Mouse (Mus musculus) lung, postnatal 4 days (tissue): ENCODE measurements around the gene Polh.
A peak's percentile ranks its signal among the peaks of the same experiment; 100 is the strongest.

Experiments
- DNase-seq, 2 experiments: peaks; one replicate each; pipeline ENCODE4 v3.0.0; 2021

Gene Polh

DNA sequence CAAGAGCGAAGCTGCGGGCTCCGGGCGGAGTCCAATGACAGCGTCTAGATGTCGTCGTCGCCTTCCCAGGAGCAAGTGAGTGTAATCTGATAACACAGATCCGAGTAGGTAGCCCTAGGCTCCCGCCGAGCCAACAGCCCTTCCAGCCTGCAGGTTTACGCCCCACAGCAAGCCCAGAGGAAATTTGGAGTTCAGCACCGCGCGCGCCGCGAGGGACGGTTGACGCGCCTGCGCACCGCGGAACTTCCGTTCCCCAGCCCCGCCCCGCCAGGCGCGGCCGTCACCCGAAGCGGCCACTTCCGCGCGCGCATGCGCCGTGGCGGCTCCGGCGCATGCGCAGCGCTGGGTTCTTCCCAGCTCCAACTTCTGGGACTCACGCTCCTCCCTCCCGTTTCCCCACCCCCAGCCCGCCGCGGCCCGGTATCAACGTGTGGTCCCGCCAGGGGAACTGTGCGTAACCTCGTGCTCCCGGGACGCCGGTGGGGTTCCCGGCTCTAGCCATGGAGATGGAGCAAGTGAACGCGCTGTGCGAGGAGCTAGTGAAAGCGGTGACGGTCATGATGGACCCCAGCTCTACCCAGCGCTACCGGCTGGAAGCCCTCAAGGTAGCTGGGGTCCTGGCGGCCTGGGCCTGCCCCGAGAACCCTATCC, at the start of gene Polh, which contains the start of gene Xpo5:
Polh (minus strand) TSS at position 225 of the 651 bp plus-strand sequence.
Xpo5 (plus strand) TSS at position 362 of the 651 bp plus-strand sequence.
- DNase-seq = peak; percentile 95 to 97

DNA sequence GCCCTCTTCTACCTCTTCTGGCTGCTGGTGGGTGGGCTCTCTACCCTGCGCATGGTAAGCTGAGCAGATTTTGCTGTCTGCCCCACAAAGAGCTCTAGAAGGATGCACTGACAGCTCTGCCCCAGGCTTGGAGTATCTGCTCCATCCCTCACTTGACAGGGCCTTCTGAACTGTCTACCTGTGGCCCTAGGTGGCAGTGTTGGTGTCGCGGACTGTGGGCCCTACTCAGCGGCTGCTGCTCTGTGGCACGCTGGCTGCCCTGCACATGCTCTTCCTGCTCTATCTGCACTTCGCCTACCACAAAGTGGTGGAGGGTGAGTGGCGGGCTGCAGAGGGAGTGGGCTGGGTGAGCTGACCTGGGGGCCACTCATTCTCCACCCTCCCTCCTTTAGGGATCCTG, 48.7 kb upstream of the Polh start:
- DNase-seq = no peak

DNA sequence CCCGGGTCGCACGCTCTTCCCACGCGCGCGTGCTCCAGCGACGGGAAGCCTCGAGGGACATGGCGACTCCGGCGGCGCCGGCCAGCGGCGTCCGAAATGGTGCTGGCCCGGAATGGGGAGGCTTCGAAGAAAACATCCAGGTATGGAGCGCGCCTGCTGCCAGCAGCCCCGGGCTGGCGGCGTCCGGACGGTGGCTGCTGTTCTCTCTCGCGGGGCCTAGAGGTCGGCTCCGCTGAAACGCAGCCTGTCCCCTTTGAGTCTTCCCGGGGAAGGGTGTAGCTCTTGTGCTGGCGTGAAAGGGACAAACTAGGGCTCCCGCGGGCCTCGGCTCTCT, 45.7 kb upstream of the Polh start:
- DNase-seq = no peak

DNA sequence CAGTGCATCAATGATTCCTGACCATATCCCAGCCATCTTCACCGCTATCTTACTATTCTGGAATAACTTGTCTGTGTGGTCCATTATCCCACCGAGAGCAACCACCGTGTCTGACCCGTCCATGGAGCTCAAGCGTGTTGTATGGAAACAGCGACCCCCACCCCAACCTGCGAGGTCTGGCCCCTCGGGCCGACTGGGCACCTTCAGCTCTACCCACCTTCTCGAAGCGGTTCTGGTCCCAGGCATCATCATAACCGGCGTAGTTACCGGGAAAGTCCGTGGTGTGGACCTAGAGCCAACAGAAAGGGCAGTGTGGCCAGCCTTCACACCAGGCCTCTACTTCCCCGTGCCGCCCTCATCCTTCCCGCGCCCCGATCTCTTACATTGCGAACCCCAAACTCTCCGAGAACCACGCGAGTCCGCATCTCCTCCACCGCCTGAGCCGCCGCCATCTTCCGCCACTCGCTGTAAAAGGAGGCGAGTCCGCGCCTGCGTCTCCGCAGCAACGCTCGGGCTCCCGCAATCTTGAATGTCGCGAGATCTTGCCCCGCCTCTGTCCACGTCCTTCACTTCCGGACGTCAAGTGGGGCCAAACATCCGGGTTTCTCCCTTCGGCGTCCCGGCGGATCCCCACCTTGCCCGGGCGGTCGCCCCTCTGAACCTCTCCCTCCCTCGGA, 45.2 kb upstream of the Polh start, which contains the start of the genes Polr1c and Yipf3:
Polr1c (minus strand) TSS at position 543 of the 677 bp plus-strand sequence.
Yipf3 (plus strand) TSS at position 569 of the 677 bp plus-strand sequence.
- peak; percentile 97 for DNase-seq

DNA sequence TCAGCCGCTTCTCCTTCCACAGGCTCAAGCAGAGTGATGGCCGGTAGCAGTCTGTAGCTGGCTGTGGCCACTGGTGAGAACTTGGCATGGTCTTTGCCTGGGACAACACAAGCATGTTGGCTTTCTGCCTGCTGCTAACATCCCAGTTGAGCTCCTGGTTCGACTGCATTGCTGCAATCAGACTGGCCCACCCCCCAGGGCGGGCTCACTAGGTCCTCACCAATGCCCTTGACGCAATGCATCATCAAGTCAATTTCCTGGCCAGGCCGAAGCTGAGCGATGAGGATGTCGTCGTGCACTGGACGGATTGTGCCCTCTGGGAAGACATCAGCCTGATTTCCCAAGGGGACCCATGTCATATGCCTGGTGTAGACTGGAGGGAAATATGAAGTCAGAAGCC, 42.1 kb upstream of the Polh start:
- DNase-seq = peak; percentile 71 to 87

DNA sequence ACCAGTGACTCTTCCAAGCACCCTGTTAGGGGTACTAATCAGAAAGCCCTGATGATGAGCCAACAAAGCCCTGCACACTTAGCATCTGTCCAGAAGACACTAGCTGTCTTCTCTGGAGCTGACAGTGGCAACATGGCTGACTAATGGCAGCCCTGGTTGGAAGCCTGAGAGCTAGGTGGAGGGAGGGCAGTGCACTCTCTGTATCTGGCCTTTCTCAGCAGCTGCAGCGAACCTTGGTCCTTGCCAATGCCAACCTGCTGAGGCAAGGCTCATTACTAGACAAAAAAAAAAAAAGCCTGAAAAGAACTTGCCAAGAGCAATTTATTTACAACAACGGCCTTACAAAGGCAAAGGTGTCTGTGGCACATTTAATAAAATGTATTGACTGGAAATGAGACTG, 41.2 kb upstream of the Polh start:
- DNase-seq = no peak

DNA sequence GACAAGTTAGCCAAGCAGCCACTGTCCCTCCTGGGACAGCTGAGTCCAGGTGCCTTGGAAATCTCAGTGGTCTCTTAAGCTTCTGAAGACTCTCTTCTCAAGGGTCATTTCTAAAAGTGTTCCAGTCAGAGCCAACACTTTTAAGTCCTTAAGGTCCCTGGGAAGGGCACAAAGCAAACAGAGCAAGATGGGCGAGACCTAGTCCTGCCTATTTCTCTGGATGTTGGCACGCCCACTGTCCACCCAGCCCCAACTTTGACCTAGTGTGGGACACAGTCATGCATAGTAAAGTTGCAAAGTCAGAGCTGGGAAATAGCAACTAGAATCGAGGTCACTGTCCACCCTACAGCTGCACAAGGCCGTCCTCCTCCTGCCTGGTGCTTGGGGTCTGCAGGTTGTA, 40.5 kb upstream of the Polh start:
- DNase-seq = peak; percentile 56 to 78

DNA sequence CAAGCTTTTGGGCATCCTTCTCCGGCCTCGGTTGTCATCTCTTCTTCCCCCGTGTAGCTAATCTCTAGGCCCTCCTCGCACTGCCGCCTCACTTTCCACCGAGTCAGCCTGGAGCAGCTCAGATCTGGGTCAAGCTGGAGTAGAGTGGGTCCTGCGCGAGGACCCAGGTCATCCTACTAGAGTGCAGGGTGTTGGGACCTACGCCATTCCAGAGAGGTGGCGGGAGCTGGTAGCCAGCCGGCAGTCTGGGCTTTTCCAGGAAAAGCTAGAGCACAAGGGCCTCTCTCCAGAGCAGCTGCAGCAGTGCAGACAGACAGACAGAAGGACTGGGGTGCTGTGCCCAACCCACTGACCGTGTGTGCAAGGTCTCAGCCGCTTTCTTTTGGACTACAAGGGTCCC, 39.8 kb upstream of the Polh start:
- DNase-seq = peak; percentile 21 to 57

DNA sequence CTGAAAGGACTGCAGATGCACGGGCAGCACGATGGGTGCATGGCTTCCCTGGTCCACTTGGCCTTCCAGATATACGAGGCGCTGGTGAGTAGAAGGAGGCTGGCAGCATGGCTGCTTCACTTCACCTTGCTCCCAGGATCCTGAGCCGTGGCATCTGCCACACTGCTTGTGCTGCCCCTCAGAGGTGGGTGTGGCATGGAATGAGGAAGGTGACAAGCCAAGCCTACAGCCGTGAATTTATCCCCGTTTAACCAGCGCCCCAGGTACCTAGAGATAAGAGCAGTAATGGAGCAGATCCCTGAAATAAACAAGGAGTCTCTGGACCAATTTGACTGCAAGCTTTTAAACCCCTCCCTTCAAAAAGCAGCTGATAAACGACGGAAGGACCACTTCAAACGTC, 39.0 kb upstream of the Polh start:
- DNase-seq = peak in 1 of 2 experiments; percentile 34

DNA sequence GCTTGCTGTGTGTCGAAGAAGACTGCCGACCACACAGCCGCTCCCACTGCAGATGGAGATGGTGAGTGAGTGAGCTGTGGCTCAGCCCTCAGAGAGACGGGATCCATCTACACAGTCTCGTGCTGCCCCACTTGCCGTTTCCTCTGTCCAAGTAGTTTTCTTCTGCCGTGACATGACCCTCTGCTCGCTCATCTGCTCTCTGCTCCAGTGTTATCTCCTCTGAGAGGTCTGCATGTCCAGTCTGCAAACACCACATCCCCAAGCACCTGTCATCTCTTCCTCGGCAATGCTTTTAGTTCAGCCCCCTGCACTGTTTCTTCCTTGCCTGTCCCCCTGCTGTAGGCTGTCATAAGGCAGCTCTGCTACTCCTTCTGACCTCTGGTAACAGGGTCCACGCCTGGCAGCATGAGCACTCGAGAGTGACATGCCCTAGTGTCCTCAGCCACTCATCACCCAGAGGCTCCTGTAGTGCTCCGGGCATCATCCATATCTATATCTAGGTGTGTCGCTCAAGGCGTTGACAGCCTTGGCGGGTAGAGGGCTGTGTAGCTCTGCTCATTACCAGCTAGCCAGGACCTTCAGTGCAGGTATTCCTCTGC, 37.2 kb upstream of the Polh start:
- DNase-seq = no peak

DNA sequence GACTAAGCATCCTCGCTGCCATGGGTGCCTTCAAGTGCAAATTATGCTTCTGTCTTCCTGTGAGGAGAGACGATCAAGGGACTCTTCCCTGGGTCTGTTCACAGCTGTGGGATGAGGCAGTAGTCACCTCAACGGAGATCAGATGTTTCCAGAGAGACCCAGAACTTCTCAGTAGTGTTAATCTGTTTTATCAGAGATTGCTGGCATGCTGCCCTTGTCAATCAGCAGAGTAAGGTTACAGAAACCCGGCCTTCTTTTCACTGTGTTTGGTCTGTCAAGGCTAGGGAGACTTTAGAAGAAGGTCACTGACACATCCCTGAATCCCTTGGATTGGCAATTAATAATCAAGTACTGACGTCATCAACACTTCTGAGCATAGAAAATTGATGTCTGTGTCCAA, 35.0 kb upstream of the Polh start:
- no peak for DNase-seq

DNA sequence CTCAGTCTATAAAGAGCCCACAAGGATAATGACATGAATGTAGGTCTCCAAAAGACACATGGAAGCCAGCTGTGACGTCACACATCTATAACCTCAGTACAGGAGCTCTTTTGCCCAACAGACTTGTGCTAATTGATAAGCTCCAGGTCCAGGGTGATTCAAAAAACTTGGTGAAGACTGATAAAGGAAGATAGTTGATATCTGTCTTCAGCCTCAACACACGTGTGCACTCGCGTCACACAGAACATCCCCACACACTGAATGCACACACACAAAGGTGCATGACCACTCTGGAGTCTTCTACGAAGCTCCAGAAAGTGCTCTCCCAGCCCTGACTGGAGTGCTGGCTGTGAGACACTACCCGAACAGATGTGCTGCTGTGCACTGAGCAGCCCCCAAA, 34.6 kb upstream of the Polh start:
- DNase-seq = no peak

DNA sequence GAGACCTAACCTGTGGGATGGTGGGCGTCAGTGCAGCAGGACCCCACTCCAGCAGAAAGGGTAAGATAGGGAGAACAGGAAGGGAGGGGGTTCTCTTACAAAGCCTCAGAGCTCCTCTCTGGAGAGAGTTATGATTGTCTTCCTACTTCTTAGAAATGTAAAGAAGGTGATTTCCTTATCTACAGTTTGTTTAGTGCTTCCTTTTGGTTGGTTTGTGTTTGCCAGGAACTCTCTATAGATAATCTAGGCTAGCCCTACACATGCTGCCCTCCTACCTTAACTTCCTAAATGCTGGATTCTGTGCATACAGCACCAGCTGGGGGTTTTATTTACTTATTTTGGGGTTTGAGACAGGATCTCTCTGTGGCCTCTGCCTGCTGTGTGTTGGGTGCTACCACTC, 33.6 kb upstream of the Polh start:
- DNase-seq = no peak

DNA sequence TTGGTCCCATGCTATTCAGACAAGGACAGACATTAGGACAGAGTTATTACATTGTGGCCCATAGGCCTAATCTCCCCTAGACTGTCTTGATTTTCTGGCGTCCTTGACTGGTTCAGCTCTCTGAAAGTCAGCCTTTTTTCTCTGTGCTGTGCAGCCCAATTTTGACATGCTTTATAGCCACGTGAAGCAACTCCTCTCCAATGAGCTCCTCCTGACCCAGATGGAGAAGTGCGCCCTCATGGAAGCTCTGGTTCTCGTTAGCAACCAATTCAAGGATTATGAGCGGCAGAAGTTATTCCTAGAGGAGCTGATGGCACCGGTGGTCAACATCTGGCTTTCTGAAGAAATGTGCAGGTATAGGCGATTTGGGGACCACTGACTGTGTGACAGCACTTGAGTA, 25.1 kb upstream of the Polh start:
- DNase-seq = no peak

DNA sequence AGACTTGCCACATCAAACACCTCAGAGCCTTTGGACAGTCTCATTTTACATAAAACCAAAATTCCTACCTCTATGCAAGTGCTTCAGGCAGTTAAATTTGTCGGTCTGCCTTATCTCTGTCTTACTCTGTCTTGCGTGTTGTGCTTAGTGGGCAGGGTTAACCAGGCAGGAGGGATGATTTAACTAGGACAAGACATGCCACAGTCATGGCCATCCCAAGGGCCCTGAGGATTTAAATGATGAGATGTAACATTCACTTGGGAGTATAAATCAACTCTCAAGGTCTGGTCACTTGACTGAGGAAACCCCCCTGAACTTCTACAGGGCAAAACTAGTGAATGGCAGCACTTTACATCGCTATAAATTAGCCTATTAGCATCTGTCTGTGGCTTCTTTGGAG, 19.2 kb upstream of the Polh start:
- no peak for DNase-seq

DNA sequence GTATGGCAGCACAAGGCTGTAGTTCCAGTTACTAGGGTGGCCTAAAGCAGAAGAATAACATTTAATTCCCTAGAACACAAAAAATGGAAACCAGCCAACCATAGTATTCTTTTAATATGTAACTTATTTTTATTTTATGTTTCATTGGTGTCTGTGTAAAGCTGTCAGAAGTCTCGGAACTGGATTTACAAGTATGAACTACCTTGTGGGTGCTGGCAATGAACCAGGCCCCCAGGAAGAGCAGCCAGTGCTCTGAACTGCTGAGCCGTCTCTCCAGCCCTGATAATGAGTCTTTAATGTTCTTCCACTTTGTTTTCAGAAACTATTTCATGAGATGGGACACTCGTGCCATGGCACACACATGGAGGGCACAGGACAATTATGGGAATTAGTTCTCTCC, 8.1 kb upstream of the Polh start:
- DNase-seq = no peak

DNA sequence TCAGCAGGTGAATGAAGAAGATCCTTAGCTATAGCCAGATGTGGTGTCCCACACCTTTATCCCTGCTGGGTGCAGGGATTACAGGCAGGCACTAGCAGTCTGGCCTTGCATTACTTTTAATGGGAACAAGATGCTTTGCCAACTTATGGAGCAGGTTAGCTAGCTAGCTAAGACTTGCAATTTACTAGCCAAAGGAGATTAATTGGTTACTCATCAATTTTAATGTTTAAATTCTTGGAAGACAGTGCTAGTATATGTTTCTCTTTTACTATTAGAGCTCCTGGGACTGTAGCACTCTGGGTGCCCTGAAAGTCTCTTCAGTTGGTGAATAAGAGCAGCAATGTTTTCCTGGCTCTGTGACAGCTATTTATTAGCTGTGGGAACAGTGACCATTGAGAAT, 4.2 kb upstream of the Polh start:
- DNase-seq = no peak

DNA sequence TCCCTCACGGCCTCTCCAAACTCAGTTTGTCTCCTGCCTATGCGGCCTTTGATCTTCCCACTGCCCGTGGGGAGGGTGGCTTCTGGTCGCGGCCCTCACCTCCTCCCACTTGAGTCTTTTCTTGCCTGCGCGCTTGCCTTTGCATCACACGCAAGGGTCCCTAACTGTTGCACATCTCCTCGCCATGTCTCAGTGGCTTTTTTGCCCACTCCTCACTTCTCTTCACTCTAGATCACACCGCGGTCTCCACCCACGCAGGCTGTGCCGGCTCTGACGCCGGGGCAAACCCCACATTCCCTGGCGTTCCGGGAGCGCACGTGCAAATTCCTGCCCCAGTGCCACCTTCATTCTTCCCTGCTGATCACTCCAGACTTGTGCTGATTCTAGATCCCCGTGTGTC, 633 bp upstream of the Polh start:
- DNase-seq = peak in 1 of 2 experiments; percentile 42

DNA sequence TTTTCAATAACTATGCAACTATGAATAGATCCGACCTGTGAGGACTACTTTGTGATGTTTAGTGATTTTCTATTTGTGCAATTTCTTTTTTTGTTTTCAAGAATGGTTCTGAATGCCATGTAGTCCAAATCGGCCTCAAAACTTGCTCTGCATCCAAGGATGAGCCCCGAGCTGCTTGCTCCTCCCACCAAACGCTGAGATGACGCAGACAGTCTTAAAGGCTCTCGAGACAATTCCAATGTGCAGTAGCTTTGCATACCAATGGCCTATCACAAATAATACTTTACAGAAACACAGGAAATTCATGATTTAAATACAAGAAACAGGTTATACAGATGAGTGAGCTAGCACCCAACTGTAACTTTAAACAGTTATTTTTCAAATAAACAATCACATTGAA, 1.3 kb downstream of the Polh start:
- no peak for DNase-seq

DNA sequence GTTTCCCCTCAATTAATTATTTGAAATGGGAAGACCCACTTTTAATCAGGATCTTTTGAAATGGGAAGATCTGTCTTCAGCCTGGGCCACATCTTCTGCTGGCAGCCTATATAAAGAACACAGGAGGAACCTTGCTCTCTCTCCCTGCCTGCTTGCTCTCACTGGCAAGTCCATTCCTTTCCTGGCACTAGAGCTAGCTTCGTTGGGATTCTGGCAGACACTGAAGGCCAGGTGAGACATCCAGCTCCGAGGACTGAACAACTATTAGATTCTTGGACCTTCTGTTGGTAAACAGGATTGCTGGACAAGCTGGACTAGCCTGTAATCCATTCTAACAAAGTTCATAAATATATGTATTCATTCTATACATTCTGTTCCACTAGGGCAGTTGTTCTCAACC, 13.6 kb downstream of the Polh start:
- DNase-seq = no peak

DNA sequence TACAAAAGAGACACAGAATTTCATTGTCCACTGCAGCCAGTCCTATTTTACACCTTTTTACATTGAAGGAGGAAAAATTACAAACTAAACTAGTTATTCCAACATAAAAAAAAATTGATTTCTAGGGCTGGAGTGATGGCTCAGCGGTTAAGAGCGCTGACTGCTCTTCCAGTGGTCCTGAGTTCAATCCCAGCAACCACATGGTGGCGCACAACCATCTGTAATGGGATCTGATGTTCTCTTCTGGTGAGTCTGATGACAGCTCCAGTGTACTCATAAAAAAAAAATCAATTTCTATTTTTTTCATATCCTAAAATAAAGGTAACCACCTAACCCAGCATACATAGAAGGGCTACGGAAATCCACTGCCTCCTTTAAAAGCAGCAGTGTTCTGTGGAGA, 20.2 kb downstream of the Polh start:
- no peak for DNase-seq

DNA sequence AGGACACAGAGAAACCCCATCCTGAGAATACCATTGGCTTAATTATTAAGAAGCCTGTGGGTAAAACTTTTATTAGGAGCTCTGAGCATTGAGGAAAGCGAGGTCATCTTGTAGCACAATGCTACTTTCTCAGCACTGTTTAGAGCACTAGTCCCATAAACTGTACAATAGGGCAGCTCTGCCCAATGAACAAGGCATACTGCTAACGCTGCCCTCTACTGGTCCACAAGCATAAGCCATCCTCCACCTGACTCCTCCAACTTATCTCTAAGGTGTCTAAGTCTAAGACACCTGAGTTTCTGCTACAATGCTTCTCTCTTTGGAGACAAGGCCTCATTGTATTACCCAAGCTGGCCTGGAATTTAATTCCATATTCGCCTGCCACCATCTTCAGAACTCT, 31.9 kb downstream of the Polh start:
- peak in 1 of 2 experiments; percentile 45 for DNase-seq

DNA sequence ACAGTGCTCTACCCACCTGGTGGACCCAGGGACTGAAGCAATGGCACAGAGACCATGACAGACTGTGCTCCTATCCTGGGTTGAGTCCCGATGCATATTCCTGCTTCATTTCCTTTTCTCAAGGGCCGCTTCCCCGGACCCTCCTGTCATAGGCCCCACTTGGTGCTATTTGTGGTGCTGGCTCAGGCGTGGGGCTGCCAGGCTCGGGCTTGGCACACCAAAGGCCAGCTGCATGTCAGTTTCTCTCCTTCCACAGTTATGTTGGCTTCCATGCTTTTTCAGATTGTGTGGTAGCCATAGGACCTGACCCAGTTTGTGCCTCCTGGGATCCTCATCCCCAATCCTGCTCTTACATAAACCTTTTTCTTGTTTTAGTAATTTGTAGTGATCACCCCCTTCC, 33.7 kb downstream of the Polh start:
- DNase-seq = no peak

DNA sequence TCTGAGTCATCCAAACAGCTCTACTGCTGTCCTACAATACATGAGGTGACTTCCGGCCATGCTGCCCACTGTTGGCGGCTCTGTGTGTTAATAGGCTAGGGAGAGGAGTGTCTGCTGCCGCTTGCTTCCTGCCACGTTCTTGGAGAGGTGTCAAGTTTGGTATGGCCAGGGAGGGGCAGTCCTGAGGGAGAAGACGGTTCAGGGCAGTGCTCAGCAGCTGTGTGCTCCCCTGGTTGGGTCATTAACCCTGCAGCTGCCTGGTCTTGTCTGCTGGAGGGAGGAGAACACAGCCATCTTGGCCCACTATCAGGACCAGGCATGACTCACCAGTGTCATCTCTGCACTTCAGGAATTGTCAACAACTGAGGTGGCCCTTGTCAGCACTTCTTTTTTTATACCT, 34.1 kb downstream of the Polh start:
- DNase-seq = peak in 1 of 2 experiments; percentile 33
